24 mouse cellular contexts compared by ENCODE assay signal in genomic region chr13:51884250-51884649, GRCm38 (mm10). TPM values are rescaled to one million over a fixed set of nuclear protein-coding genes. Genes with fewer than 3 reads are reported as not detected.
DNase-seq lines count a peak whose midpoint lies in the region; ATAC-seq and TF ChIP-seq lines count a peak whose summit lies in the region.
"Had no signal": no experiment of that assay in that cellular context is flagged by ENCODE, and none has a peak within 500 bp of the region (broad histone marks: within the 10 kb centered on the region; RNA-seq: fewer than 3 reads in every experiment).

No protein-coding gene starts in this region.

- no peaks in the 10 kb centered on the region for H3K36me3 ChIP-seq in forebrain, embryonic 13.5 days (ENCODE audit: poor library complexity, severe bottlenecking)
- H3K36me3 ChIP-seq in forebrain, postnatal 0 days (ENCODE audit: insufficient read depth) = no peaks in the 10 kb centered on the region
- no peaks in the 10 kb centered on the region for H3K36me3 ChIP-seq in heart, embryonic 16.5 days (ENCODE audit: control insufficient read depth, insufficient read depth)
- H3K36me3 ChIP-seq in lung, postnatal 0 days (ENCODE audit: insufficient read depth, low read length) = no peaks in the 10 kb centered on the region
- H3K36me3 ChIP-seq: embryonic facial prominence, embryonic 12.5 days; hindbrain, embryonic 10.5 days; midbrain, embryonic 10.5 days; neural tube, embryonic 15.5 days; stomach, embryonic 15.5 days had no signal

- TF ChIP-seq EP300 in lung, postnatal 0 days (IDR thresholded peaks at IDR 0.05) = no peak

- no peak overlapping the region for H3K4me2 ChIP-seq in forebrain, embryonic 13.5 days
- H3K4me2 ChIP-seq in forebrain, postnatal 0 days (ENCODE audit: low read depth) = no peak overlapping the region
- no peak overlapping the region for H3K4me2 ChIP-seq in heart, embryonic 16.5 days (ENCODE audit: low read depth, low read length)
- H3K4me2 ChIP-seq in lung, postnatal 0 days (replicated peaks; ENCODE audit: low read depth, low read length) = no peak overlapping the region
- H3K4me2 ChIP-seq: embryonic facial prominence, embryonic 12.5 days; neural tube, embryonic 15.5 days; stomach, embryonic 15.5 days had no signal

- H3K9me3 ChIP-seq in forebrain, embryonic 13.5 days (replicated peaks) = no peaks in the 10 kb centered on the region
- H3K9me3 ChIP-seq in forebrain, postnatal 0 days (ENCODE audit: low read length) = no peaks in the 10 kb centered on the region
- no peaks in the 10 kb centered on the region for H3K9me3 ChIP-seq in heart, embryonic 16.5 days (replicated peaks; ENCODE audit: control insufficient read depth, low read length)
- no peaks in the 10 kb centered on the region for H3K9me3 ChIP-seq in lung, postnatal 0 days (ENCODE audit: low read length)
- H3K9me3 ChIP-seq: embryonic facial prominence, embryonic 12.5 days; hindbrain, embryonic 10.5 days; midbrain, embryonic 10.5 days; neural tube, embryonic 15.5 days; stomach, embryonic 15.5 days had no signal

- no peak for ATAC-seq in forebrain, embryonic 13.5 days
- ATAC-seq in forebrain, postnatal 0 days = no peak
- ATAC-seq in heart, embryonic 16.5 days (replicated peaks; ENCODE audit: extremely low read depth, insufficient read depth, low FRiP score) = no peak
- peak; percentile 49 for ATAC-seq in lung, postnatal 0 days
- ATAC-seq: forebrain, embryonic 14.5 days; hindbrain, embryonic 16.5 days had no signal

- 80% methylated on average over 5 of the region's 5 CpGs for whole genome bisulfite sequencing in forebrain, embryonic 13.5 days
- 76% methylated on average over 5 of the region's 5 CpGs for WGBS in forebrain, postnatal 0 days
- WGBS in heart, embryonic 16.5 days = 52% methylated on average over 5 of the region's 5 CpGs
- 44% methylated on average over 5 of the region's 5 CpGs for WGBS in lung, postnatal 0 days

- no peak for DNase-seq in forebrain, postnatal 0 days
- DNase-seq in heart, postnatal 25 days (ENCODE audit: low spot score) = no peak
- DNase-seq in lung, postnatal 0 days (ENCODE audit: low spot score) = peak; percentile 68
- DNase-seq in lung, postnatal 36 days = no peak
- DNase-seq in layer of hippocampus, adult 8-10 months (ENCODE audit: low spot score in 2 of 2) = no peak
- DNase-seq: adrenal gland, postnatal 10 days; cerebellum, adult 18-20 months; cerebellum, postnatal 14 days; gastrocnemius, postnatal 10 days; kidney, adult 11 months; kidney, postnatal 4 days; layer of hippocampus, adult 9-11 months; thymus, adult 2 months; thymus, postnatal 4 days had no signal

- no peak overlapping the region for H3K9ac ChIP-seq in forebrain, embryonic 13.5 days
- H3K9ac ChIP-seq in forebrain, postnatal 0 days = no peak overlapping the region
- H3K9ac ChIP-seq in heart, embryonic 16.5 days (ENCODE audit: low read length) = peak overlapping the region; percentile 8; the same call in 1 of the 2 replicates
- no peak overlapping the region for H3K9ac ChIP-seq in lung, postnatal 0 days (replicated peaks; ENCODE audit: low read depth)
- H3K9ac ChIP-seq: embryonic facial prominence, embryonic 12.5 days; neural tube, embryonic 15.5 days; stomach, embryonic 15.5 days had no signal

- H3K4me1 ChIP-seq in forebrain, embryonic 13.5 days = 0 out of 2 replicates have a peak, but pooled peaks cover 8% of the 10 kb centered on the region
- no peaks in the 10 kb centered on the region for H3K4me1 ChIP-seq in forebrain, postnatal 0 days (ENCODE audit: insufficient read depth)
- peaks cover 50% of the 10 kb centered on the region for H3K4me1 ChIP-seq in heart, embryonic 16.5 days (ENCODE audit: control insufficient read depth, insufficient read depth, low read length)
- H3K4me1 ChIP-seq in lung, postnatal 0 days (ENCODE audit: insufficient read depth, low read depth, low read length) = peaks cover 21% of the 10 kb centered on the region; the same call in 1 of the 2 replicates
- H3K4me1 ChIP-seq: neural tube, embryonic 15.5 days; stomach, embryonic 15.5 days had no signal

- intact Hi-C loops in heart, postnatal 25 days (cut with DNase I) = loop anchor here (5.0 kb wide), 1 partner anchor 37 kb away; the partner anchor contains the start of gene Gadd45g

- H3K27ac ChIP-seq in forebrain, embryonic 13.5 days = peak overlapping the region; percentile 21; the same call in 1 of the 2 replicates
- H3K27ac ChIP-seq in forebrain, postnatal 0 days (ENCODE audit: low read depth, low read length) = no peak overlapping the region
- 0 out of 2 replicates have a peak overlapping the region, but pooled peaks have one; percentile 21 for H3K27ac ChIP-seq in heart, embryonic 16.5 days (ENCODE audit: low read length)
- no peak overlapping the region for H3K27ac ChIP-seq in lung, postnatal 0 days (ENCODE audit: low read length)
- H3K27ac ChIP-seq: embryonic facial prominence, embryonic 12.5 days; left cerebral cortex, adult 2 months; neural tube, embryonic 15.5 days; stomach, embryonic 15.5 days had no signal

- no peak overlapping the region for H3K4me3 ChIP-seq in forebrain, embryonic 13.5 days
- H3K4me3 ChIP-seq in forebrain, postnatal 0 days (ENCODE audit: low read depth, low read length) = no peak overlapping the region
- no peak overlapping the region for H3K4me3 ChIP-seq in heart, embryonic 16.5 days (ENCODE audit: low read length)
- H3K4me3 ChIP-seq in lung, postnatal 0 days (ENCODE audit: low read depth, low read length) = no peak overlapping the region
- H3K4me3 ChIP-seq: embryonic facial prominence, embryonic 12.5 days; hindbrain, embryonic 10.5 days; left cerebral cortex, adult 2 months; midbrain, embryonic 10.5 days; neural tube, embryonic 15.5 days; stomach, embryonic 15.5 days had no signal

- TF ChIP-seq CTCF in forebrain, postnatal 0 days (IDR thresholded peaks at IDR 0.05; ENCODE audit: low read depth) = no peak
- no peak for TF ChIP-seq CTCF in lung, postnatal 0 days (IDR thresholded peaks at IDR 0.05)

- no peaks in the 10 kb centered on the region for H3K27me3 ChIP-seq in forebrain, embryonic 13.5 days
- H3K27me3 ChIP-seq in forebrain, postnatal 0 days (ENCODE audit: insufficient read depth, low read length) = no peaks in the 10 kb centered on the region
- H3K27me3 ChIP-seq in heart, embryonic 16.5 days (ENCODE audit: control insufficient read depth, insufficient read depth, low read length) = no peaks in the 10 kb centered on the region
- no peaks in the 10 kb centered on the region for H3K27me3 ChIP-seq in lung, postnatal 0 days (replicated peaks; ENCODE audit: insufficient read depth, low read length)
- H3K27me3 ChIP-seq: embryonic facial prominence, embryonic 12.5 days; neural tube, embryonic 15.5 days; stomach, embryonic 15.5 days had no signal

RNA-seq across cellular contexts. Expression of gene Gadd45g, which starts 37.8 kb away (rescaled TPM):
- 235 and 252 TPM in 2 replicates for polyA plus RNA-seq in forebrain, embryonic 13.5 days (2015; fragmentation: Nextera tagmentation; extraction: Ambion mirVana)
- total RNA-seq in forebrain, postnatal 0 days (2014; rRNA removed) = 13.8 and 13.9 TPM in 2 replicates
- 34.3 and 35.1 TPM in 2 replicates for polyA plus RNA-seq in forebrain, postnatal 0 days (2015; fragmentation: Nextera tagmentation; extraction: Ambion mirVana)
- polyA plus RNA-seq in heart, embryonic 16.5 days (2015; fragmentation: Nextera tagmentation; extraction: Ambion mirVana) = 43.1 and 52.1 TPM in 2 replicates
- 10 to 100 TPM; 11.6 to 21.6 TPM for total RNA-seq in heart, postnatal 25 days (2021)
- 54.7 and 83.4 TPM in 2 replicates for polyA plus RNA-seq in lung, postnatal 0 days (2015; fragmentation: Nextera tagmentation; extraction: Ambion mirVana)
- total RNA-seq in layer of hippocampus, adult 8-10 months (2022) = 10 to 100 TPM; 14.6 to 28.2 (median 17.2) TPM

Comparison
In these comparisons a context has a peak if more than half of its experiments do, and no peak if none do; other contexts are left out.
1. H3K27ac ChIP-seq: peak in forebrain, embryonic 13.5 days (single experiment) and heart, embryonic 16.5 days (single experiment); none in forebrain, postnatal 0 days (single experiment) and lung, postnatal 0 days (single experiment).